Comparison of ENCODE assay signal across 23 mouse cellular contexts in the genomic region with DNA sequence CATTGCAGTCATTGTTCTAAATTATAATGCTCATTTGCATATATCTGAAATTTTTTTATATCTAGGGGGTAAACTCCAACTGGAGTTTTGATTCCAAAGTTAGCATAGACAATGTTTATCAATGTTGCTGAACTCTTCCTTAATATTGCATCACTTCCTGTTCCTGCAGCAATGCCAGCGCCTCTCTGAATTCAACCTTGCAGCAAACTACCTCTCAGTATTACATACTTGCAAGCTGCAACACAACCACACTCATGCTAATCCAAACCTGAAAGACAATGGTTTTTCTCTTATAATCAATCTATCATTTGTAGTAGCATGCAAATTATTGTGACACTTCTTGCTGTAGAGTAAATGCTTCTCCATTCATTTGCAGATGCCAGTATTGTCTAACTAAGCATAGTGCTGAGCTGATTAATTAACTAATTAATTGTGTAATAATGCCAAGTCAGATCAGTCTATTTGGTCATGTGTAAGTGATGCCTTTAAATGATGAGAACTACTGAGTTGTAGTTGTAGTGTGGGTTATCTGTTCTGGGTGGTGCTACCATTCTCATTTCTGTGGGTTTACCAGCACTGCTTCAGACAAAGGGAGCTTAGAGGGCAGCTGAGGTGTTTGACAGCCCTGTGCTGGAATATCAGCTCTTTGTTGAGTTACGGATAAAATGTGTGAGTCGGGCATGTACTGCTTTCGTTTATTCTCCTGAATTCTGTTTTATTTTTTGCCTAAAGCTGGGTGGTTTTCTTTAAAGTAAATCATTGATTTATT.
A peak's percentile ranks its signal among the peaks of the same experiment; 100 is the strongest.
DNase-seq lines count a peak whose midpoint lies in the region; ATAC-seq and TF ChIP-seq lines count a peak whose summit lies in the region.
"Had no signal": no experiment of that assay in that cellular context is flagged by ENCODE, and none has a peak within 500 bp of the region (broad histone marks: within the 10 kb centered on the region; RNA-seq: fewer than 3 reads in every experiment).

No protein-coding gene starts in this region.

- 78% methylated on average over 4 of the region's 4 CpGs for WGBS in forebrain, embryonic 11.5 days
- WGBS in forebrain, embryonic 10.5 days = 94% methylated on average over 4 of the region's 4 CpGs
- 75% methylated on average over 4 of the region's 4 CpGs for WGBS in midbrain, embryonic 16.5 days
- WGBS in midbrain, embryonic 10.5 days = 89% methylated on average over 4 of the region's 4 CpGs
- WGBS in forebrain, embryonic 15.5 days = 57% methylated on average over 4 of the region's 4 CpGs

- no peaks in the 10 kb centered on the region for H3K27me3 ChIP-seq in forebrain, embryonic 11.5 days (ENCODE audit: control insufficient read depth, insufficient read depth, low read length)
- no peaks in the 10 kb centered on the region for H3K27me3 ChIP-seq in forebrain, embryonic 10.5 days (ENCODE audit: poor library complexity, severe bottlenecking)
- no peaks in the 10 kb centered on the region for H3K27me3 ChIP-seq in midbrain, embryonic 16.5 days (ENCODE audit: control insufficient read depth, insufficient read depth, low read depth, low read length)
- no peaks in the 10 kb centered on the region for H3K27me3 ChIP-seq in midbrain, embryonic 10.5 days (ENCODE audit: low read depth, poor library complexity, severe bottlenecking)
- no peaks in the 10 kb centered on the region for H3K27me3 ChIP-seq in forebrain, embryonic 15.5 days
- no peaks in the 10 kb centered on the region for H3K27me3 ChIP-seq in myocyte (ENCODE audit: control insufficient read depth, insufficient read depth, insufficient read length)
- H3K27me3 ChIP-seq: heart, embryonic 12.5 days; hindbrain, embryonic 15.5 days; liver, embryonic 13.5 days had no signal

- H3K9me3 ChIP-seq in forebrain, embryonic 11.5 days (ENCODE audit: control insufficient read depth, low read length) = no peaks in the 10 kb centered on the region
- no peaks in the 10 kb centered on the region for H3K9me3 ChIP-seq in forebrain, embryonic 10.5 days
- no peaks in the 10 kb centered on the region for H3K9me3 ChIP-seq in midbrain, embryonic 16.5 days (replicated peaks; ENCODE audit: control insufficient read depth, low read length, poor library complexity, severe bottlenecking)
- H3K9me3 ChIP-seq in midbrain, embryonic 10.5 days (replicated peaks) = no peaks in the 10 kb centered on the region
- no peaks in the 10 kb centered on the region for H3K9me3 ChIP-seq in forebrain, embryonic 15.5 days
- H3K9me3 ChIP-seq: heart, embryonic 12.5 days; hindbrain, embryonic 15.5 days; liver, embryonic 13.5 days had no signal

- no peaks in the 10 kb centered on the region for H3K79me2 ChIP-seq in myocyte (ENCODE audit: control insufficient read depth, insufficient read depth)

- peak; percentile 36; the same call in 1 of the 2 replicates for ATAC-seq in forebrain, embryonic 11.5 days (replicated peaks; ENCODE audit: low FRiP score)
- peak; percentile 68; the same call in 1 of the 2 replicates for ATAC-seq in midbrain, embryonic 16.5 days
- peak; percentile 64 for ATAC-seq in forebrain, embryonic 15.5 days (replicated peaks)

- H3K27ac ChIP-seq in forebrain, embryonic 11.5 days (ENCODE audit: low read depth, low read length) = no peak overlapping the region
- no peak overlapping the region for H3K27ac ChIP-seq in forebrain, embryonic 10.5 days
- no peak overlapping the region for H3K27ac ChIP-seq in midbrain, embryonic 16.5 days (ENCODE audit: low read length)
- no peak overlapping the region for H3K27ac ChIP-seq in midbrain, embryonic 10.5 days (replicated peaks)
- no peak overlapping the region for H3K27ac ChIP-seq in forebrain, embryonic 15.5 days (replicated peaks)
- H3K27ac ChIP-seq: hindbrain, embryonic 15.5 days; liver, embryonic 13.5 days had no signal

- H3ac ChIP-seq in myocyte (ENCODE audit: control insufficient read depth, insufficient read length) = no peak overlapping the region

- no peak for TF ChIP-seq POLR2A in myocyte (IDR thresholded peaks at IDR 0.05; ENCODE audit: insufficient read length, low read depth)

- no peak overlapping the region for H3K9ac ChIP-seq in forebrain, embryonic 11.5 days (ENCODE audit: low read length)
- no peak overlapping the region for H3K9ac ChIP-seq in midbrain, embryonic 16.5 days (ENCODE audit: low read depth, low read length)
- H3K9ac ChIP-seq in forebrain, embryonic 15.5 days (replicated peaks) = no peak overlapping the region
- H3K9ac ChIP-seq: heart, embryonic 12.5 days; hindbrain, embryonic 15.5 days; liver, embryonic 13.5 days had no signal

- DNase-seq in forebrain, embryonic 11.5 days (ENCODE audit: low spot score) = no peak
- no peak for DNase-seq in forebrain, embryonic 10.5 days (ENCODE audit: extremely low spot score, low spot score)
- DNase-seq in midbrain, embryonic 10.5 days (ENCODE audit: low spot score) = no peak
- no peak for DNase-seq in right cerebral cortex, postnatal 10 days (ENCODE audit: low spot score in 2 of 2)
- no peak for DNase-seq in cerebellum, postnatal 10 days
- DNase-seq: cerebellum, adult 18-20 months; cerebellum, postnatal 36 days; gastrocnemius, postnatal 14 days; heart, adult 18-20 months; heart, postnatal 10 days; kidney, adult 18-20 months; kidney, postnatal 4 days; layer of hippocampus, adult 9-11 months; liver, embryonic 13.5 days; lung, adult 2 months; lung, postnatal 14 days; right cerebral cortex, postnatal 4 days; thymus, postnatal 14 days had no signal

- H3K4me3 ChIP-seq in forebrain, embryonic 11.5 days (ENCODE audit: low read depth, low read length) = no peak overlapping the region
- no peak overlapping the region for H3K4me3 ChIP-seq in forebrain, embryonic 10.5 days
- no peak overlapping the region for H3K4me3 ChIP-seq in midbrain, embryonic 16.5 days (ENCODE audit: low read depth, low read length)
- no peak overlapping the region for H3K4me3 ChIP-seq in midbrain, embryonic 10.5 days
- no peak overlapping the region for H3K4me3 ChIP-seq in forebrain, embryonic 15.5 days
- no peak overlapping the region for H3K4me3 ChIP-seq in myocyte
- H3K4me3 ChIP-seq: heart, embryonic 12.5 days; hindbrain, embryonic 15.5 days; liver, embryonic 13.5 days had no signal

- H3K36me3 ChIP-seq in forebrain, embryonic 11.5 days (ENCODE audit: control insufficient read depth, insufficient read depth, low read length) = no peaks in the 10 kb centered on the region
- no peaks in the 10 kb centered on the region for H3K36me3 ChIP-seq in forebrain, embryonic 10.5 days (replicated peaks)
- H3K36me3 ChIP-seq in midbrain, embryonic 16.5 days (ENCODE audit: control insufficient read depth, insufficient read depth, low read length) = no peaks in the 10 kb centered on the region
- H3K36me3 ChIP-seq in midbrain, embryonic 10.5 days = no peaks in the 10 kb centered on the region
- H3K36me3 ChIP-seq in forebrain, embryonic 15.5 days = no peaks in the 10 kb centered on the region
- no peaks in the 10 kb centered on the region for H3K36me3 ChIP-seq in myocyte (ENCODE audit: control insufficient read depth, insufficient read depth)
- H3K36me3 ChIP-seq: heart, embryonic 12.5 days; hindbrain, embryonic 15.5 days; liver, embryonic 13.5 days had no signal

- no peak overlapping the region for H3K4me2 ChIP-seq in forebrain, embryonic 11.5 days (ENCODE audit: low read depth, low read length, severe bottlenecking)
- H3K4me2 ChIP-seq in midbrain, embryonic 16.5 days (ENCODE audit: low read length) = no peak overlapping the region
- H3K4me2 ChIP-seq in forebrain, embryonic 15.5 days (replicated peaks) = no peak overlapping the region
- no peak overlapping the region for H3K4me2 ChIP-seq in myocyte (ENCODE audit: low read depth)
- H3K4me2 ChIP-seq: heart, embryonic 12.5 days; hindbrain, embryonic 15.5 days; liver, embryonic 13.5 days had no signal

- H3K4me1 ChIP-seq in forebrain, embryonic 11.5 days (replicated peaks; ENCODE audit: control insufficient read depth, insufficient read depth, low read length) = no peaks in the 10 kb centered on the region
- no peaks in the 10 kb centered on the region for H3K4me1 ChIP-seq in forebrain, embryonic 10.5 days
- 0 out of 2 replicates have a peak, but pooled peaks cover 2% of the 10 kb centered on the region for H3K4me1 ChIP-seq in midbrain, embryonic 16.5 days (ENCODE audit: control insufficient read depth, insufficient read depth, low read length)
- no peaks in the 10 kb centered on the region for H3K4me1 ChIP-seq in midbrain, embryonic 10.5 days
- peaks cover 7% of the 10 kb centered on the region for H3K4me1 ChIP-seq in forebrain, embryonic 15.5 days
- H3K4me1 ChIP-seq: heart, embryonic 12.5 days; hindbrain, embryonic 15.5 days; liver, embryonic 13.5 days had no signal

TF ChIP-seq in myocyte, 11 proteins besides CTCF, POLR2A, EP300 and RAD21:
- no peak for TF ChIP-seq REST (IDR thresholded peaks at IDR 0.05; ENCODE audit: insufficient read depth, insufficient read length)
- TF ChIP-seq MYOG (IDR thresholded peaks at IDR 0.05; ENCODE audit: control insufficient read depth in 1 of 3, insufficient read depth in 1 of 3, insufficient read length in 2 of 3, low read depth in 2 of 3) = no peak
- peak; percentile 55; the same call in 1 of the 2 replicates for TF ChIP-seq CEBPB (IDR thresholded peaks at IDR 0.05; ENCODE audit: insufficient read depth, poor library complexity, severe bottlenecking)
